Mouse (Mus musculus) cerebellum, adult 2 months (tissue): ENCODE measurements at regions not wholly inside any gene's neighbourhood (a gene's known extent, or its start where the extent isn't known, plus 50 kb on each side); places are given as distances from the start of the nearest gene placed in this dataset.
"Not testable (repeated sequence)": the region's sequence is repeated elsewhere in the genome, so short reads cannot be mapped to it uniquely, and the experiment has no call there.

Experiments
- DNase-seq, 2 experiments: peaks; one replicate each; pipeline ENCODE4 v3.0.0; 2021
- H3K27ac ChIP-seq: fragments of 200-500 bp; 2 replicates; pipeline ENCODE4 v1.5.1; 2012; ENCODE audit warnings: low read length, control low read depth, inconsistent platforms; ENCODE audit not compliant: insufficient read depth
- H3K27me3 ChIP-seq: fragments of 200-500 bp; 2 replicates; pipeline ENCODE4 v1.6.1; 2012; ENCODE audit warnings: inconsistent platforms, mild to moderate bottlenecking, low read length, moderate library complexity; ENCODE audit not compliant: control insufficient read depth, insufficient read depth
- H3K4me1 ChIP-seq: fragments of 200-500 bp; 2 replicates; pipeline ENCODE4 v1.6.1; 2011; ENCODE audit warnings: low read length; ENCODE audit not compliant: control insufficient read depth, insufficient read depth
- H3K4me3 ChIP-seq: fragments of 200-500 bp; replicated peaks from 2 replicates; pipeline ENCODE3; 2011; ENCODE audit warnings: mild to moderate bottlenecking, low read depth, low read length, control low read depth; ENCODE audit not compliant: insufficient read depth
- CTCF ChIP-seq: fragments of 200-500 bp; IDR thresholded peaks from 2 replicates; pipeline ENCODE4 v1.5.1; 2011; ENCODE audit warnings: low read depth, mild to moderate bottlenecking, control low read depth, low read length, moderate library complexity, borderline replicate concordance; ENCODE audit not compliant: insufficient read depth
- POLR2A ChIP-seq: fragments of 200-500 bp; IDR thresholded peaks from 2 replicates; pipeline ENCODE4 v1.6.1; 2011; ENCODE audit warnings: low read length, control low read depth, borderline replicate concordance; ENCODE audit not compliant: insufficient read depth
- WGBS: fragments of 180-500 bp; shearing (Covaris S2); methylation state at CpG from one replicate; pipeline ENCODE4 v1.1.7; 2018; 5-methylcytosine and 5-hydroxymethylcytosine counted together

- Histone ChIP-seq H3K27me3 (no peaks in the 10 kb centered on the region), H3K27ac (no peak overlapping the region), H3K4me3 (no peak overlapping the region), H3K4me1 (no peaks in the 10 kb centered on the region)
- no peak for DNase-seq
- WGBS = 85% methylated on average over 2 of the region's 2 CpGs
- no peak for TF ChIP-seq POLR2A
Measured at GRCm38 (mm10) chr15:5758690-5759089, 514.7 kb upstream of the Ptger4 start.

GRCm38 (mm10) chr15:5762216-5762615 lies 518.2 kb upstream of the Ptger4 start:
- no peaks in the 10 kb centered on the region for H3K4me1 ChIP-seq
- TF ChIP-seq CTCF (no peak), POLR2A (no peak)
- H3K4me3 ChIP-seq = no peak overlapping the region
- no peaks in the 10 kb centered on the region for H3K27me3 ChIP-seq
- H3K27ac ChIP-seq = no peak overlapping the region
- no peak for DNase-seq
- 92% methylated on average over 4 of the region's 4 CpGs for WGBS

GRCm38 (mm10) chr15:5777074-5777473 lies 522.5 kb upstream of the Dab2 start:
- H3K27ac ChIP-seq = no peak overlapping the region
- no peaks in the 10 kb centered on the region for H3K4me1 ChIP-seq
- H3K4me3 ChIP-seq = no peak overlapping the region
- TF ChIP-seq POLR2A (no peak), CTCF (no peak)
- 77% methylated on average over 4 of the region's 4 CpGs for WGBS
- no peak for DNase-seq
- H3K27me3 ChIP-seq = no peaks in the 10 kb centered on the region

GRCm38 (mm10) chr15:5799917-5800316 lies 499.7 kb upstream of the Dab2 start:
- TF ChIP-seq POLR2A (no peak), CTCF (no peak)
- H3K27ac ChIP-seq = no peak overlapping the region
- no peaks in the 10 kb centered on the region for H3K4me1 ChIP-seq
- no peak for DNase-seq
- WGBS = 89% methylated on average over 3 of the region's 3 CpGs
- no peak overlapping the region for H3K4me3 ChIP-seq
- H3K27me3 ChIP-seq = no peaks in the 10 kb centered on the region

GRCm38 (mm10) chr15:5811154-5811732 lies 488.3 kb upstream of the Dab2 start:
- no peak for DNase-seq
- H3K4me3 ChIP-seq = no peak overlapping the region
- no peak for TF ChIP-seq CTCF
- TF ChIP-seq POLR2A = no peak
- no peaks in the 10 kb centered on the region for H3K4me1 ChIP-seq
- H3K27me3 ChIP-seq = no peaks in the 10 kb centered on the region
- WGBS = 20% methylated on average over 9 of the region's 9 CpGs
- H3K27ac ChIP-seq = no peak overlapping the region

GRCm38 (mm10) chr15:5811958-5812357 lies 487.6 kb upstream of the Dab2 start:
- no peaks in the 10 kb centered on the region for H3K4me1 ChIP-seq
- H3K27ac ChIP-seq = no peak overlapping the region
- no peaks in the 10 kb centered on the region for H3K27me3 ChIP-seq
- no peak overlapping the region for H3K4me3 ChIP-seq
- WGBS = 74% methylated on average over 1 of the region's 1 CpGs
- no peak for DNase-seq
- TF ChIP-seq POLR2A (no peak), CTCF (no peak)

GRCm38 (mm10) chr15:5817901-5818576 lies 481.5 kb upstream of the Dab2 start:
- H3K27me3 ChIP-seq = no peaks in the 10 kb centered on the region
- no peak overlapping the region for H3K27ac ChIP-seq
- H3K4me1 ChIP-seq = no peaks in the 10 kb centered on the region
- H3K4me3 ChIP-seq = no peak overlapping the region
- TF ChIP-seq POLR2A = no peak
- DNase-seq = no peak
- 42% methylated on average over 7 of the region's 7 CpGs for WGBS

- H3K4me3 ChIP-seq = no peak overlapping the region
- H3K4me1 ChIP-seq = no peaks in the 10 kb centered on the region
- WGBS = 93% methylated on average over 4 of the region's 4 CpGs
- TF ChIP-seq POLR2A = no peak
- TF ChIP-seq CTCF = no peak
- H3K27me3 ChIP-seq = no peaks in the 10 kb centered on the region
- H3K27ac ChIP-seq = no peak overlapping the region
- DNase-seq = no peak
Measured at GRCm38 (mm10) chr15:5839963-5840362, 459.6 kb upstream of the Dab2 start.

- 86% methylated on average over 15 of the region's 15 CpGs for WGBS
- not testable (repeated sequence) for DNase-seq
Measured at GRCm38 (mm10) chr15:5841369-5842149, 458.0 kb upstream of the Dab2 start.

More at GRCm38 (mm10) chr15:5841369-5842149, 458.0 kb upstream of the Dab2 start:
- H3K27me3 ChIP-seq, H3K4me3 ChIP-seq, H3K27ac ChIP-seq, H3K4me1 ChIP-seq: not testable (repeated sequence)
